Mouse (Mus musculus) gastrocnemius, postnatal 10 days (tissue): ENCODE data around the gene Igf1r. TPM values are rescaled to one million over a fixed set of nuclear protein-coding genes. Genes with fewer than 3 reads are reported as not detected.
A peak's percentile ranks its signal among the peaks of the same experiment; 100 is the strongest.

Source experiments
- DNase-seq: peaks from one replicate; pipeline ENCODE4 v3.0.0; 2021; ENCODE audit warnings: mixed read lengths
- total RNA-seq, 2 experiments: library from RNA; stranded (reverse); gene quantifications; 2 replicates each; pipeline ENCODE4 v1.2.3; 2021

Igf1r gene
- total RNA-seq, 2 experiments from 2014 or later: 16.6 to 24.7 TPM

- no peak for DNase-seq
Measured at GRCm38 (mm10) chr7:68179672-68180071, 227.0 kb downstream of the Igf1r start.

DNA sequence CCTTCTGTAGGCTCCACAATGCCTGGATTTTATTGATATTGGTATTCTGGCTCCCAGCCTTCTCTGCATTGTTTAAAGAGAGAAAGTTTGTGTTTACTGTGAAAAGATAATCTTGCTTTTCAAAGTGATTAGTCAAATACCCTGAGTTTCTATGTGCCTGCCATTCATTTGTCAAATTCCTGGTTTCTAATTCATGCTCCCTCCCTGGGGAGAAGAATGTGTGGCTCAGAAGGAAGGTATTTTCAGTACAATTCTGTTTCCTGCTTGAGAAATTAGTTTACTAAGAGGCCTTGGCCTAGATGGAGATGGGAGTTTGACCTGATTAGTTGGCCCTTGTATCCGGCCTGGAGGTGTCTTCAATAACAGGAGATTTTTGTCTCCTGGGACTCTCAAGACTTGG lies 228.5 kb downstream of the Igf1r start:
- DNase-seq: no peak

- DNase-seq: no peak
Measured at GRCm38 (mm10) chr7:68182025-68182424, 229.4 kb downstream of the Igf1r start.

DNA sequence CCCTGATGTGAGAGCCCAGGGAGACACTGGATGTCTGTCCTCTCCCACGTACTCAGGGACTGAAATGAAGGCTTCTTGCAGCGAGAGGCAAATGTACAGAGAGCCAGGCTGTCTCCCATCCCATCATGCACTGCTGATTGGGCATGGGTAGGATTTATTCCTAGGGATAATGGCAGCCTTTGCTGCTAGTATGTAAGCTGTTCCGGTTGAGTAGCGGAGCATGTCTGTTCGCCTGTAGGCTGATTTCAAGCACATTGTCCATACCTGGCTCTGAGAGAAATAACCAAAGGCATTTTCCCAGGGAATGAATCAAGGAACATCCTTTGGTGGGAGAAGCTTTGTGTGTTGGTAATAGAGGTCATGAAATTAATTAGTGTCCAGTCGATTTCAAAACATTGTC lies 230.1 kb downstream of the Igf1r start:
- DNase-seq: no peak

GRCm38 (mm10) chr7:68183421-68183820 lies 230.8 kb downstream of the Igf1r start:
- no peak for DNase-seq

DNA sequence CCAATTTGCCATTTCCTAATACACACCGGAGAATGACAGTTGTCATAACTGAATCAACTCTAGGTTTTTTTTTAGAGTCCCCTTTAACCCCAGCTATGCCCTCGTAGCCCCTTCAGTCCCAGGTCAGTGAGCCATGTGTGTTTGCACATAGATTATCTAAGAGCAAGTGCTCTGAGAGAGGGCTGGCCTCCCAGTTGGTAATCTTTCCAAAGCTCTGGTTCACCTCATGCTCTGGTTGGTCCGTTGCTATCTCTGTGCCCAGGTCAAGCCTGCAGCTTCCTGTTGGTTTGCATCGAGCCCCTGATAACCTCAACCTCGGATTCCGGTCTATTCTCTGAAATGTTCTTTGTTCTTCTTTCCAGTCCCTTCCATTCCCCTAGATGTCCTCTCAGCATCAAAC lies 236.6 kb downstream of the Igf1r start:
- no peak for DNase-seq

- DNase-seq: no peak
Measured at GRCm38 (mm10) chr7:68189691-68190456, 237.2 kb downstream of the Igf1r start.

DNA sequence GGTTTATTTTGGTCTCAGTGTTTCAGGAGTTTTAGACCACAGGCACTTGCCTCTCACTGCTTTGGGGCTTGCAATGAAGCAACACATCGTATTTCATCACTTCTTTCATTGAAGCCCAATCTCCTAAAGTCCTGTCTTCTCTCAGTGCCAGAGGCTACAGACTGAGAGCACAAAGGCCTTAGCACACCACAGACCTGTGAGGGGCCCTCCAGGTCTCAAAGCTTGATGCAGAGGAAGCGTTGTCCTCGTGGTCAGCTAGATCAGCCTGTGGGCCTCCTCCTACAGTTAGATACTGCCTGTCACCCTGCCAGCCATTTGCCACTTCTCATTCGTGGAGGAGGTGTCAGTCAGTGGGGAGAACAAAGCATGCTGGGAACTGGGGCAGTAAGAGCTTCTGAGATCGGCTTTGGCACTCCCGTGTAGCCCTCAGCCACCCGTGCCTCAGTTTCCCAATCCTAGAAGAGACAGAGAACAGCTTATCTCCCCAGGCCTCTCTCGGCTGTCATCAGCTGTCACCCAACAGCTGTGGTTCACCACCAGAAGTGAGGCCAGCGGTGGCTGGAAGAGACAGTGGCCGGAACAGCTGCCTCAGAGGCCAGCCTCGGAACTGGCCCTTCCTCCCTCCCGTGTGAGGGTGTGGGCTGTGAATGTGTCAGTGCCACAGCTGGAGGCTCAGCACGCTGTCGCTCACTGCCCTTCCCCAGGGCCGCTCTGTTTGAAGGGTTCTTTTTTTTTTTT lies 241.5 kb downstream of the Igf1r start:
- DNase-seq: no peak

DNA sequence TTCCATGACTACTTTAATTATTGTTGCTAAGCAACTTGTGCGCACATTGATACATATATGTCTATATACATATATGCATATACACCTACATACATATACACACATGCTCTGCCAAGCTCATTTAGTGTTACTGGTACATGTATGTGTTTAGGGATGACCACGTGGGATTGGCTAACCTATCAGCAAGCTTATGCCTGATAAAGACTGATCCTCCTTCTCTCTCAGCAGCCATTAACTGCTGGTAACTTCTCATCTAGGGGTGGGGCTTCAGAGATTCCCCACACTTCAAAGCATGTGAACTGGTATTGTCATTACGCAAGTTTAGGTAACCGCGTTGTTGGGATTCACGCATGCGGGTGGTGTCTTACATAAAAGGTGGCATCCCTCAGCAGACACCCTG lies 247.0 kb downstream of the Igf1r start:
- no peak for DNase-seq

- DNase-seq: no peak
Measured at GRCm38 (mm10) chr7:68205776-68206427, 253.3 kb downstream of the Igf1r start.

- DNase-seq: no peak
Measured at GRCm38 (mm10) chr7:68209039-68209438, 256.4 kb downstream of the Igf1r start.

DNA sequence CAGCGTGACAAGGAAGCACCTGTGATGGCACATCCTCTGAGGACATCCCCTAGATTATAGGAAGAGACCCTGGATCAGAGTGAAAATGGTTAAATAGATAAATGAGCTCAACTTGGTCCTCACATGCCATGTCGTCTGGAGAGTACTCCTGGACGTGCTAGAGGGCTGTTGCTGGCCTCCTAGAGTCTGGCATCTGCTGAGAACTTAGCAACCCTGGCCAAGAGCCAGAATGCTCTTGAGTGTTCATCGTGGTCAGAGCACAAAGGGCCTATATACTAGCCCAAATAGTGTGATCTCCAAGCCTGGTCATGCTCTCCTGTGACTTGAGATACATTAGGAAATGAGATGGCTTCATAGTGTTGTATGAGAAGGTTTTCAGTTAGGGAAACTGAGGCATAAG lies 257.8 kb downstream of the Igf1r start:
- DNase-seq: no peak

DNA sequence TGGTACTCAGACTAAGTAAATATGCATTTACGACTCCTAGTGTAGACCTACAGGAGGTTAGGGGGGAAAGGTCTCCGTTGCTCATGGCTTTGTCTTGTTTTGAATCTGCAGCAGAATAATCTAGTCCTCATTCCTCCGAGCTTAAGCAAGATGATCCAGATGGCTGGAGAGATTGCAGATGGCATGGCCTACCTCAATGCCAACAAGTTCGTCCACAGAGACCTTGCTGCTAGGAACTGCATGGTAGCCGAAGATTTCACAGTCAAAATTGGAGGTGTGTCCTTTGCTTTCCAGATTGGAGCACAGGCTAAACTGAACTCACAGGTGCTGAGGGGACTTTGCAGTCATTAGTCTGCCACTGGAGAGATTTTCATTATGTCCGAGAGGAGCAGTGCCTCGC lies 259.3 kb downstream of the Igf1r start:
- DNase-seq: no peak

DNA sequence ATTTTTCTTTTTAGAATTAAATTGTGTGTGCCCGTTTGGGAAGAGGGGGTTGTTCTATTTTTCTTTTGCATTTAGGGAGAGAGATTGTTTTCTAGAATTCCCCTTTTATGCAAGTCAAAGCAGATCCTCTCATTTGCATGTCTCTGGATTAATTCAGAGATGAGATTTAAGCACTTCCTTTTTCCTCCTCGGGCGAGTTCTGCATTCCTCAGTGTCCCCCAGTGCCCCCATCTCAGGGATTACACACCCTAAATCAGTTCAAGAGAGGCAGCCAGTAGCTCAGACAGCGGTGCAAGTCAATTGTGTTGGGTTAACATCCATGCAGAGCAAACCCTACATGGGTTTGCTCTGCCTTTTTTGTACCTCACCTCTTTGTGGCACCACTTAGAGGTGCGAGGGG lies 261.2 kb downstream of the Igf1r start:
- no peak for DNase-seq

DNA sequence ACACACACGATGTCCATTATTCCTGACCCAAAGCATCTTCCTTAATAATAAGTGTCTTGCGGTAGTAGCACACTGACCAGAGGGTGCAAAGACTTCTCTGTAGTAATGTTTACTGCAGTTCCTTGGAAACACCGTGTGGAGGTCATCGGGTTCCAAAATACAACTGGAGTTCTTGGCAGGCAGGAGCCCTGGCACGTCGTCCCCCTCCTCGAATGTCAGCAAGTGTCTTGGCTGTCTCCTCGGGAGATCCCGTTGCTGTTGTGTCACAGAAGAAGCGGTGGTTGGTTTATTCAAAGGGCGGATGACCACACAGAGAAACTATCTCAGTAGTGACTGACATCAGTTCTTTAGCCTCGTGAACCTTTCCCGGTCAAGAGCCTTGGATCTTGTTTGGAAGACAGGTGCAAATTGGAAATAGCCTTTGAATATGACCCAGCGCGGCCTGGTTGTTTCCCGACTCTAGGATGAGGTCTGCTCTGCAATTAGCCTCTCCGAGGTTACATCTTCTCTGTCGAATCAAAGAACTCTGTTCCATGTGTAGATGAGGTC lies 263.0 kb downstream of the Igf1r start:
- DNase-seq: peak; percentile 79

DNA sequence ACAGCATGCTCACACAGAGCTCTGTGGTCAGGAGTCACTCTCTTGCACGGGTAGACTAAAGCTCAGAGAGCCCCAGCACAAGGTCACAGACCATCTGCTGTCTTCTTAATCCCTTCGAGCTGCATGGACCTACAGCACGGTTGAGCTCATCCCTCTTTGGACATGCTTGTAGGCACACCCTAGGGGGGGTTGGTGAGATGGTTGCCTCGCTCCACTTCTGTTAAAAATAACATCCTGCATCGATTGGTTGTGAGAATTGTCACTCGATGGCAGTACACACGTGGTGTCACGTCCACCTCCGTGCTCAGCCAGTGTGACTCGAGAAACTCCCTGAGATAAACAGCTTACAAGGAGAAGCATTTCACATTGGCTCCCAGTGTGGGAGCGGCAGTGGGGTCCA lies 266.3 kb downstream of the Igf1r start:
- no peak for DNase-seq

GRCm38 (mm10) chr7:68221677-68222230 lies 269.1 kb downstream of the Igf1r start:
- no peak for DNase-seq

GRCm38 (mm10) chr7:68223356-68223808 lies 270.8 kb downstream of the Igf1r start:
- DNase-seq: peak; percentile 74

- no peak for DNase-seq
Measured at GRCm38 (mm10) chr7:68224006-68224405, 271.4 kb downstream of the Igf1r start.

DNA sequence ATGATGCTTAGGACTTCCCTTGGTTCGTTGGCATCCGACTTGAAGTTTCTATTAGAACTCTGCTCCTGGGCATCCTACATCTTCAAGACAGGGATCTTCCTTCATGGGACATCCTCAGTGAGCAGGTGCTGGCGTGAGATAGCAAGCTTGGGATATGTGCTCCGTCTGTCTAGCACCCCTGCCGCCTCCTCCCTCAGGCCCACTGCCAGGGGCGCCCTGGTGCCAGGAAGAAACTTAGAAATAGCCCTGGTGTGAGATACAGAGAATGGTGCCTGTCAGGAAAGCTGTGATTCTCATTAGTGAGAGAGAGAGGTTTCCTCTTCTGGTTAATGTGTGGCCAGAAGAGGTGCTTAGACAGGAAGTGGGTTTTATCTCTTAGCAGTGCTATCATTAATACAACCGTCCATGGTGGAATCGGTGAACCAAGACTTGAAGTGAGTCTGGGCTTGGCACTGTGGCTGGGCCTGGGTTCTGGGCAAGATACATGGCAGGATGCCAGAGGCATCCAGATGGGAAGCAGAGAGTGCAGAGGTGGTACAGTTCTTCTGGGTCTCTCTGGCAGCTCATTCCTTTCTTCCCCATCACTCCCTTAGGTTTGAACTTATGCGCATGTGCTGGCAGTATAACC lies 272.9 kb downstream of the Igf1r start:
- DNase-seq: no peak

DNA sequence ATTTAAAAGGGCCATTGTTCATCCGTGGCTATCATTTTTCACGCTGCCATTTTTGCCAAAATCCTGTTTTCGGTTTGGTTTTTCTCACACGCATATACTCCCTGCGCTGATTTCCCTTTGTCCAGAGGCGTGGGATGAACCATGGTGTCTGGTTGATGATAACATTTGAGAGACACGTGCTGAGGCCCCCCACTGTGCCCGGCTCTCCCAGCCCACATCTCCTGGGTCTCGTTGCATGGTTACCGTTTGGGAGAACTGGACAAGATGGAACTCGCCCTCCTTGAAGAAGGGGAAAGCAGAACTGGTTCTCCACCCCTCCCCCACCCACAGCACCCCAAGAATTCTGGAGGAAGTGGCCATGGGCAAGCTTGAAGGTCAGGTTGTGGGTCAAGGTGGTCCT lies 274.4 kb downstream of the Igf1r start:
- DNase-seq: no peak

DNA sequence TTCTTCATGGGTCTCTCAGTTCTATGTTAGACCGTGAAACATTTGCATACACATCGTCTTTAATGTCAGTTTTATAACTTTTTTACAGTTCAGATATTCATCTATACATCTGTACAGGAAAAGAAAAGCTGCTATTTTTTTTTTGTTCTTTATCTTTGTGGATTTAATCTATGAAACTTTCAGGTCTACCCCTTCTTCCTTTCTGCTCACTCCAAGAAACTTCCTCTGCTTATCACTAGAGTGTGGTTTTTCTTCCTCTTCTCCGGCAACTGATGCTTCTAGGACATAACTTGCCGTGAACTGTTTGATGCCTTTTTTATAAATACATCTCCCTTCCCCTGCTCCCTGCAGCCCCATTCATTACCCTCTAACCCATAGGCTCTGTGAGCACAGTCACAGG lies 275.0 kb downstream of the Igf1r start:
- DNase-seq: no peak
